8 mouse cellular contexts compared by ENCODE assay signal in genomic region chr15:80518567-80519223, GRCm38 (mm10). TPM values are rescaled to one million over a fixed set of nuclear protein-coding genes. Genes with fewer than 3 reads are reported as not detected.
DNase-seq lines count a peak whose midpoint lies in the region; ATAC-seq and TF ChIP-seq lines count a peak whose summit lies in the region.

No protein-coding gene starts in this region.

- H3K4me3 ChIP-seq in forebrain, embryonic 10.5 days: no peak overlapping the region
- H3K4me3 ChIP-seq in forebrain, embryonic 11.5 days (ENCODE audit: low read depth, low read length): no peak overlapping the region
- no peak overlapping the region for H3K4me3 ChIP-seq in stomach, embryonic 15.5 days (replicated peaks)
- H3K4me3 ChIP-seq in stomach, postnatal 0 days (ENCODE audit: low read depth, low read length): no peak overlapping the region
- no peak overlapping the region for H3K4me3 ChIP-seq in limb, embryonic 12.5 days (replicated peaks)
- H3K4me3 ChIP-seq in neural tube, embryonic 15.5 days (replicated peaks): no peak overlapping the region

- TF ChIP-seq EP300 in stomach, postnatal 0 days (optimal IDR thresholded peaks at IDR 0.05): no peak

- no peak for ATAC-seq in forebrain, embryonic 11.5 days (replicated peaks; ENCODE audit: low FRiP score)
- ATAC-seq in stomach, embryonic 15.5 days (ENCODE audit: insufficient read depth, low FRiP score, low read depth): 0 out of 2 replicates have a peak, but pooled peaks have one; percentile 39
- ATAC-seq in stomach, postnatal 0 days (ENCODE audit: low FRiP score, low TSS enrichment): no peak
- no peak for ATAC-seq in limb, embryonic 12.5 days (ENCODE audit: insufficient number of reproducible peaks, insufficient read depth, low FRiP score, low TSS enrichment, low read depth)
- no peak for ATAC-seq in neural tube, embryonic 15.5 days (ENCODE audit: low FRiP score)

- no peak overlapping the region for H3K9ac ChIP-seq in forebrain, embryonic 11.5 days (ENCODE audit: low read length)
- no peak overlapping the region for H3K9ac ChIP-seq in stomach, embryonic 15.5 days
- no peak overlapping the region for H3K9ac ChIP-seq in stomach, postnatal 0 days (ENCODE audit: low read length)
- H3K9ac ChIP-seq in limb, embryonic 12.5 days (replicated peaks): no peak overlapping the region
- H3K9ac ChIP-seq in neural tube, embryonic 15.5 days (replicated peaks): no peak overlapping the region

- no peak overlapping the region for H3K4me2 ChIP-seq in forebrain, embryonic 11.5 days (ENCODE audit: low read depth, low read length, severe bottlenecking)
- 0 out of 2 replicates have a peak overlapping the region, but pooled peaks have one; percentile 17 for H3K4me2 ChIP-seq in stomach, embryonic 15.5 days
- H3K4me2 ChIP-seq in stomach, postnatal 0 days (replicated peaks; ENCODE audit: low read depth): no peak overlapping the region
- no peak overlapping the region for H3K4me2 ChIP-seq in limb, embryonic 12.5 days
- no peak overlapping the region for H3K4me2 ChIP-seq in neural tube, embryonic 15.5 days

- peaks cover 7% of the 10 kb centered on the region for H3K4me1 ChIP-seq in forebrain, embryonic 10.5 days
- H3K4me1 ChIP-seq in forebrain, embryonic 11.5 days (replicated peaks; ENCODE audit: control insufficient read depth, insufficient read depth, low read length): no peaks in the 10 kb centered on the region
- peaks cover 4% of the 10 kb centered on the region; the same call in 1 of the 2 replicates for H3K4me1 ChIP-seq in stomach, embryonic 15.5 days
- H3K4me1 ChIP-seq in stomach, postnatal 0 days (replicated peaks; ENCODE audit: control insufficient read depth, insufficient read depth): 0 out of 2 replicates have a peak, but pooled peaks cover 2% of the 10 kb centered on the region
- H3K4me1 ChIP-seq in limb, embryonic 12.5 days (replicated peaks): peaks cover 35% of the 10 kb centered on the region
- H3K4me1 ChIP-seq in neural tube, embryonic 15.5 days: peaks cover 12% of the 10 kb centered on the region; the same call in 1 of the 2 replicates

- H3K27me3 ChIP-seq in forebrain, embryonic 10.5 days (ENCODE audit: poor library complexity, severe bottlenecking): no peaks in the 10 kb centered on the region
- no peaks in the 10 kb centered on the region for H3K27me3 ChIP-seq in forebrain, embryonic 11.5 days (ENCODE audit: control insufficient read depth, insufficient read depth, low read length)
- no peaks in the 10 kb centered on the region for H3K27me3 ChIP-seq in stomach, embryonic 15.5 days (replicated peaks)
- H3K27me3 ChIP-seq in stomach, postnatal 0 days (ENCODE audit: control insufficient read depth, insufficient read depth, low read length): no peaks in the 10 kb centered on the region
- no peaks in the 10 kb centered on the region for H3K27me3 ChIP-seq in limb, embryonic 12.5 days
- no peaks in the 10 kb centered on the region for H3K27me3 ChIP-seq in neural tube, embryonic 15.5 days (replicated peaks)

- no peaks in the 10 kb centered on the region for H3K36me3 ChIP-seq in forebrain, embryonic 10.5 days (replicated peaks)
- H3K36me3 ChIP-seq in forebrain, embryonic 11.5 days (ENCODE audit: control insufficient read depth, insufficient read depth, low read length): no peaks in the 10 kb centered on the region
- no peaks in the 10 kb centered on the region for H3K36me3 ChIP-seq in stomach, embryonic 15.5 days
- H3K36me3 ChIP-seq in stomach, postnatal 0 days (ENCODE audit: control insufficient read depth, insufficient read depth, low read length): no peaks in the 10 kb centered on the region
- H3K36me3 ChIP-seq in limb, embryonic 12.5 days: no peaks in the 10 kb centered on the region
- no peaks in the 10 kb centered on the region for H3K36me3 ChIP-seq in neural tube, embryonic 15.5 days

- 89% methylated on average over 12 of the region's 12 CpGs for WGBS in forebrain, embryonic 10.5 days
- WGBS in forebrain, embryonic 11.5 days: 91% methylated on average over 12 of the region's 12 CpGs
- 81% methylated on average over 12 of the region's 12 CpGs for WGBS in stomach, embryonic 15.5 days
- 80% methylated on average over 12 of the region's 12 CpGs for WGBS in stomach, postnatal 0 days
- WGBS in limb, embryonic 12.5 days: 86% methylated on average over 12 of the region's 12 CpGs
- 82% methylated on average over 12 of the region's 12 CpGs for WGBS in neural tube, embryonic 15.5 days

- H3K27ac ChIP-seq in forebrain, embryonic 10.5 days: peak overlapping the region; percentile 49; the same call in 1 of the 2 replicates
- H3K27ac ChIP-seq in forebrain, embryonic 11.5 days (ENCODE audit: low read depth, low read length): no peak overlapping the region
- no peak overlapping the region for H3K27ac ChIP-seq in stomach, embryonic 15.5 days
- H3K27ac ChIP-seq in stomach, postnatal 0 days (replicated peaks): no peak overlapping the region
- 0 out of 2 replicates have a peak overlapping the region, but pooled peaks have one; percentile 53 for H3K27ac ChIP-seq in limb, embryonic 12.5 days
- 0 out of 2 replicates have a peak overlapping the region, but pooled peaks have one; percentile 38 for H3K27ac ChIP-seq in neural tube, embryonic 15.5 days (replicated peaks)

- no peaks in the 10 kb centered on the region for H3K9me3 ChIP-seq in forebrain, embryonic 10.5 days
- H3K9me3 ChIP-seq in forebrain, embryonic 11.5 days (ENCODE audit: control insufficient read depth, low read length): no peaks in the 10 kb centered on the region
- H3K9me3 ChIP-seq in stomach, embryonic 15.5 days: no peaks in the 10 kb centered on the region
- H3K9me3 ChIP-seq in stomach, postnatal 0 days (ENCODE audit: control insufficient read depth, low read length): no peaks in the 10 kb centered on the region
- H3K9me3 ChIP-seq in limb, embryonic 12.5 days: no peaks in the 10 kb centered on the region
- H3K9me3 ChIP-seq in neural tube, embryonic 15.5 days (replicated peaks): no peaks in the 10 kb centered on the region

- no peak for TF ChIP-seq CTCF in stomach, postnatal 0 days (IDR thresholded peaks at IDR 0.05; ENCODE audit: low read depth)

- no peak for DNase-seq in forebrain, embryonic 10.5 days (ENCODE audit: extremely low spot score, low spot score)
- DNase-seq in forebrain, embryonic 11.5 days (ENCODE audit: low spot score): no peak
- no peak for DNase-seq in stomach, postnatal 0 days (ENCODE audit: low spot score)
- DNase-seq in testis, postnatal 14 days (ENCODE audit: low spot score): no peak
- no peak for DNase-seq in kidney, adult 9 months

RNA-seq across cellular contexts. Expression of gene Enthd1, which starts 46.3 kb away (rescaled TPM):
- polyA plus RNA-seq in forebrain, embryonic 10.5 days (2016; fragmentation: Nextera tagmentation; extraction: Ambion mirVana): not detected in 2 replicates
- polyA plus RNA-seq in forebrain, embryonic 11.5 days (2014; fragmentation: Nextera tagmentation; extraction: Ambion mirVana): not detected in 2 replicates
- not detected in 2 replicates for polyA plus RNA-seq in stomach, embryonic 15.5 days (2015; fragmentation: Nextera tagmentation; extraction: Ambion mirVana)
- not detected in 2 replicates for polyA plus RNA-seq in stomach, postnatal 0 days (2015; fragmentation: Nextera tagmentation; extraction: Ambion mirVana)
- polyA plus RNA-seq in limb, embryonic 12.5 days (2016; fragmentation: Nextera tagmentation; extraction: Ambion mirVana): not detected in 2 replicates
- polyA plus RNA-seq in neural tube, embryonic 15.5 days (2015; fragmentation: Nextera tagmentation; extraction: Ambion mirVana): 0.08 TPM in 1 of 2 replicates, not detected in the other

RNA-seq across cellular contexts. Expression of gene Grap2, which starts 53.7 kb away (rescaled TPM):
- polyA plus RNA-seq in forebrain, embryonic 10.5 days (2016; fragmentation: Nextera tagmentation; extraction: Ambion mirVana): 1.4 and 1.5 TPM in 2 replicates
- polyA plus RNA-seq in forebrain, embryonic 11.5 days (2014; fragmentation: Nextera tagmentation; extraction: Ambion mirVana): 3.0 and 4.2 TPM in 2 replicates
- polyA plus RNA-seq in stomach, embryonic 15.5 days (2015; fragmentation: Nextera tagmentation; extraction: Ambion mirVana): 0.83 and 1.3 TPM in 2 replicates
- polyA plus RNA-seq in stomach, postnatal 0 days (2015; fragmentation: Nextera tagmentation; extraction: Ambion mirVana): 0.15 and 0.22 TPM in 2 replicates
- polyA plus RNA-seq in limb, embryonic 12.5 days (2016; fragmentation: Nextera tagmentation; extraction: Ambion mirVana): 1.8 and 2.9 TPM in 2 replicates
- polyA plus RNA-seq in neural tube, embryonic 15.5 days (2015; fragmentation: Nextera tagmentation; extraction: Ambion mirVana): 0.35 and 4.8 TPM in 2 replicates

Comparison
In these comparisons a context has a peak if more than half of its experiments do, and no peak if none do; other contexts are left out.
1. H3K27ac ChIP-seq: peak in forebrain, embryonic 10.5 days (single experiment), limb, embryonic 12.5 days (single experiment) and neural tube, embryonic 15.5 days (single experiment); none in forebrain, embryonic 11.5 days (single experiment), stomach, embryonic 15.5 days (single experiment) and stomach, postnatal 0 days (single experiment).